Mouse (Mus musculus): ENCODE data around the gene Cyp2f2.

The Cyp2f2 gene

GRCm38 (mm10) chr7:27130521-27131370 lies 11.0 kb downstream of the Cyp2f2 start:
- no peak for TF ChIP-seq GATA4 (IDR thresholded peaks at IDR 0.05; ENCODE audit: insufficient replicate concordance, low read length)

DNA sequence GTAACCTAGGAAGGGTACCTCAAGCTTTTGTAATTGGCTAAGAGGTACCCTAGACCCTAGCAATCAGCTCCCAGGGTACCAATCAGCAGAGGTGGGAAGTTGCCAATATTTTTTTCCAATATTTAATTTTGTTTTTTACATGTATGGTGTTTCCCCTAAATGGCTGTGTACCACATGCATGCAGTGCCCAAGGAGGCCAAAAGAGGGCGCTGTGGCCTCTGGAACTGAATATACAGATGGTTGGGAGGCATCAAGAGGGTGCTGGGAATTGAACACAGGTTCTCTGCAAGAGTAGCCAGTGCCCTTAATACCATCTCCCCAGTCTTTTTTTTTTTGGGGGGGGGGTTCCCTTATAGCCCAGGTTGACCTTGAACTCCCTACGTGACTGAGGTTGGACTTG lies 11.7 kb downstream of the Cyp2f2 start:
- TF ChIP-seq GATA4 (IDR thresholded peaks at IDR 0.05; ENCODE audit: insufficient replicate concordance, low read length): no peak

GRCm38 (mm10) chr7:27132588-27132987 lies 12.9 kb downstream of the Cyp2f2 start:
- TF ChIP-seq GATA4 (IDR thresholded peaks at IDR 0.05; ENCODE audit: insufficient replicate concordance, low read length): no peak

DNA sequence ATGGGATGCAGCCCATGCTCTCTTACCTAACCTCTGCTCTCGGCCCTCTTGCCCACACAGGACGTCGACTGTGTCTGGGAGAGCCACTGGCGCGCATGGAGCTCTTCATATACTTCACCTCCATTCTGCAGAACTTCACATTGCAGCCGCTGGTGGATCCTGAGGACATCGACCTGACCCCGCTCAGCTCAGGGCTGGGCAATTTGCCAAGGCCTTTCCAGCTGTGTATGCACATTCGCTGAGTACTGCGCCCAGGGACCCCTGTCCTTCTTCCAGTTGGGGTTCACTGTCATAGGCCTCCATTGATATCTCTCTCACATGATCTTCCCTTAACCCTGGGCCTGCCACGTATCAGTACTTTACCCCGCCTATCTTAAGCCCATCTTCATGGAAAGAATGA lies 13.4 kb downstream of the Cyp2f2 start:
- no peak for TF ChIP-seq GATA4 (IDR thresholded peaks at IDR 0.05; ENCODE audit: insufficient replicate concordance, low read length)

DNA sequence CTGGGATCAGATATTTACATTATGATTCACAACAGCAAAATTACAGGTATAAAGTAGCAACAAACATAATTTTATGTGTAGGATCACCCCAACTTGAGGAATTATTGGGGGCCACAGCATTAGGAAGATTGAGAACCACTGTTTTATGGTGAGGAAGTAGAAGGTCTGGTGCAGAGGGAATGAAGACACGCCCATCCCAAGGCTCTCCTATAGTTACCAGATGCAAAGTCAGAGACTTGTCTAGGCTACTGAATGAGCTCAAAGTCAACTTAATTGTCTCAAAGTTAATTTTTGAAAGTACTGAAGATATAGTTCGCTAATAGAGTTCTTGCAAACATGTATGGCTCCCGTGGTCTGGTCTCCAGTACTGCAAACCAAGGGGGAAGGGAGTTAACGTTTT lies 14.0 kb downstream of the Cyp2f2 start:
- no peak for TF ChIP-seq GATA4 (IDR thresholded peaks at IDR 0.05; ENCODE audit: insufficient replicate concordance, low read length)

DNA sequence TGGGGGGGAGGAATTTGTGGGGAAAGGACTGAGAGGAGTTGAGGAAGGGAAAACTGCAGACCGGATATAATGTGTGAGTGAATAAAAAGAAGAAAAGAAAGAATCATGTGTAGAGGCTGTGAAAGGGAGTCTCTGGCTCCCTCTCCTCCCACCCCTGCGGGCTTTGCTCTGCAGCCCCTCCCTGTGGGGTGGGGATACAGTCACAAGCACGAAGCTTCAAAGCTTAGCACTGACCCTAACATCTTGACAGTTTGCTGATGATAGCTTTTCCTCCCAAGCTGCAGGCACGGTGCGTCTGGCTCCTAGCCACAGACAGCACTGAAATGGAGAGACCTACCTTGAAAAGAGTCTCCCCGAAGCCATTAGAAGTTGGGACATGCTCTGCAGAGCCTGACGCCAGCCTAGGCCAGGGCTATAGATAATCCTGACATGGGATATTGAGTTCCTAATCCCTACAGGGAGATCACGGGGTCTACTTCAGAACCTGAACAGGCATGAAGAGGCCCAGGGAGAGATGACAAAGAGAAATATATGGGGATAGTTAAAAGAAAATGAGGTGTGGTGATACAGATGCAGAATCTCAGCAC lies 16.8 kb downstream of the Cyp2f2 start:
- TF ChIP-seq GATA4 (IDR thresholded peaks at IDR 0.05; ENCODE audit: insufficient replicate concordance, low read length): no peak

DNA sequence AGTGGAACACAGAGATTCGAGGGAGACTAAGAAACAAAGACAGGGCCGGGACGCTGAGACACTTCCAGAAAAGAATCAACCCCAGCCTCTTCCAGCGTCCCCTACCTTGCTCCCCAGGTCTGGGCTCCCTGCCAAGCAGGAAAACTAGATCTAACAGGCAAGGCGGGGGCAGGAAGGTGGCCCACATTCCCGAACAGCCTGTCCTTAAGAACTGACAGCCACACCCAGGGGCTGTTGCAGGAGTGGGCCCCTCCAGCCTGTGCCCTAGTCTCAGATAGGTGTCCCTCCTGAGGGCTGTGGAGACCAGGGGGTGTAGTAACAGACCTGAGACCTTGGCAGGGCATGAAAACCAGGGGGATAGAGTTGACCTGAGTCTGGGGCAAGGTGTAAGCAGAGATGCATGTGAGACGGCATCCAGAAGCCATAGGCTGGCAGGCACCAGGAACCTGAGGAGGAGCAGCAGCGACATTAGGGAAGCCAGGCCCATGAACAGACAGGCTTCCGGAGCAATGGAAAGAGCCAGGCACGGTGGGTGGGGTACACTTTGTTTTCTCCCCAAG lies 33.6 kb downstream of the Cyp2f2 start, which contains the start of gene Cyp2t4:
Gene Cyp2t4 (plus strand): TSS at position 510 of the 560 bp plus-strand sequence.
- TF ChIP-seq GATA4 (IDR thresholded peaks at IDR 0.05; ENCODE audit: insufficient replicate concordance, low read length): no peak

- TF ChIP-seq GATA4 (IDR thresholded peaks at IDR 0.05; ENCODE audit: insufficient replicate concordance, low read length): no peak
These were observed 36.3 kb downstream of the Cyp2f2 start for GRCm38 (mm10) chr7:27156005-27156404.

- no peak for TF ChIP-seq GATA4 (IDR thresholded peaks at IDR 0.05; ENCODE audit: insufficient replicate concordance, low read length)
These were observed 38.5 kb downstream of the Cyp2f2 start for GRCm38 (mm10) chr7:27158171-27158570.

- no peak for TF ChIP-seq GATA4 (IDR thresholded peaks at IDR 0.05; ENCODE audit: insufficient replicate concordance, low read length)
These were observed 39.5 kb downstream of the Cyp2f2 start for GRCm38 (mm10) chr7:27159256-27159655.

DNA sequence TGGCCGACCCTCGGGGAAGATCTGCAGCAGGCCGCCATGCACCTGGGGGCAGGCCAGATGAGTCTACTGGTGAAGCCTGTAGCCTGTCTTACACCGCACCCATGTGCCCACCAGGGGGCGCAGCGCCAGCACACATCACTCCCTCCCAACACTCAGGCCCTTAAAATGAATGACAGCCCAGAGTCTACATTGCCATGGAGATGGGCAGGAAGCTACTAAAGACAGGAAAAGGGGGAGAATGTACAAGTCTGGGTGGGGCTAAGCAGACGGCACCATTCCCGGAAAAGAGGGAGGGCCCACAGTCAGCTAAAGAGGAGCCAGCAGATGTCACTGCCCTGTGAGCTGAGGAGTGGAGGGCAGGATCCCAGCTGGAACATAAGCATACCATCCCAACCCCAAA lies 40.2 kb downstream of the Cyp2f2 start:
- TF ChIP-seq GATA4 (IDR thresholded peaks at IDR 0.05; ENCODE audit: insufficient replicate concordance, low read length): no peak

DNA sequence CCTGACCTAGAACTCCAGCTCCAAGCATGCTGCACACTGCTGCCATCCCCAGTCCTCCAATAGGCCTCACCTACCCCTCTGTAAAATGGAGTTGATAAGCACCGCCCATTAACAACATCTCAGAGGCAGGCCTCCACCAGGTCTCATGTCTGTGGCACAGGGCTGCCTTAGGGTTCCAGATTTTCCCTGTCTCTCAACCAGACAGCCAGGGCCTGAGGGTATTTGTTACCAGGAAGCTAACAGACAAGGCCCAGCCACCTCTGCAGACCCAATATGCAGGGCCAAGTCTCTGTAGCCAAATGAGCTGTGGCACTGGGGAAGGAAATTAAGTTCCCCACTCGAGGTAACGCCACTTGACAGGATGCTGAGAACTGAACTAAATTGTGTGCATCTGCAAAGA lies 41.2 kb downstream of the Cyp2f2 start:
- TF ChIP-seq GATA4 (IDR thresholded peaks at IDR 0.05; ENCODE audit: insufficient replicate concordance, low read length): no peak

DNA sequence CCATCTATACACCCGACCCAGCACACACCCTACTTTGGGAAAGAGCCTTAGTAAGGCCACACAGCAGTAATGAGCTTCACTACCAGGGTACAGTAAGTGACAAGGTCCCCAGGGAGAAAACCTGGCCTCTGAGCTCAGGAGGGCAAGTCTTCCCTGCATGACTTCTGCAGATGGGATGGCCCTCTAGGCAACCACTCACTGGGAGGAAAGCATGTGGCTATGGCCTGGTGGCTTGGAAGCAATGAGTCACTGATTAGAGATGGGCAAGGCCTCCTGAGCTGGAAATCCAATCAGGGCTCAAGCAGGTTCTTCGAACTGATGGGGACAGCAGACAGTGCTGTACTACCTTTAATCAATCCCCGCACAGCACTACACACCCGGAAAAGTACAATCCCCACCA lies 42.0 kb downstream of the Cyp2f2 start:
- TF ChIP-seq GATA4 (IDR thresholded peaks at IDR 0.05; ENCODE audit: insufficient replicate concordance, low read length): no peak

DNA sequence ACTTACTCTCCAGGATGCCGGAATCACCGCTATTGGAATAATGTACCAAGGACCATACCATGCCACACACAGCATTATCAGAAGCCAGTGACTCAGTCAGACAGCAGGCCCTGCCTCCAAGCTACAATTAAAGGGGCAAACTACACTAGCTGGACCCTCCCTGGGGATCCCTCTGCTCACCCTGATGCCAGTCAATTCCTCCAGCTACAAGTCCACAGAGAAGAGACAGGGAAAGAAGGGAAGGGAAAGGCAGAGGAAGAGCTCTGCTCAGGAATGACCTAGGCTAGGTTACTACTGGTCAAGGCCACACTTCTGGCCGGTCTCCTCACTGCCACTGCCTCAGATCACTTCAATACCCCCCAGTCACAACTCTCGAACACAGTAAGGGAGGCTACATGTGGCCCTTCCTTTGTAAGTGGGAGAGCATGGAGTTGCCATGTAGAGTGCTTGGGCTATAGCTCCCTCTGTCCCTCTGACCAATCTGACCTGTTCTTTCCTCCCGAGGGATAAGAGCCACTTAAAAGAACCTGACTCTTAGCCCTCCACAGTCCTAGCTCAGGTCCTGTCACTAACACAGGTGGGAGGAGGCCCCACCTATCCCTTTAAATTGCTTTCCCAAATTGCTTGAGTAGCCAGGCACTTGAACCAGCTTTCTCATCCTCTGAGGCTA lies 43.2 kb downstream of the Cyp2f2 start:
- no peak for TF ChIP-seq GATA4 (IDR thresholded peaks at IDR 0.05; ENCODE audit: insufficient replicate concordance, low read length)

DNA sequence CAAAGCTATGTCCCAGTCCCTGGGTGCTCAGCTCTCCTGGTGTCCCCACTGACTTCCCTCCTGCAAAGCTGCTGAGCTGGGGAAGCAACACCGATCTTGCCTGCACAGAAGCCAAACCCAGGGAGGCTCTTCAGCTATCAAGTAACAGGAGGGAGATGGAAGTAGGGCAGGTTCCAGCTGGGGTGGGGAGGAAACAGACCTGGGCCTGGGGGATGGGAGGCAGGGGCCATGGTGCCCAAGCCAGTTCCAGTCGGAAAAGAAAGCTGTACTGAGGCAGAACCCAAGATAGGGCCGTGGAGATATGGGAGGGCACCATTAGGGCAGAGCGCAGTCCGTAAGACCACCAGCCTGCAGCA lies 43.7 kb downstream of the Cyp2f2 start:
- TF ChIP-seq GATA4 (IDR thresholded peaks at IDR 0.05; ENCODE audit: insufficient replicate concordance, low read length): no peak
